ENCODE assay signal across 30 mouse cellular contexts in the genomic region with DNA sequence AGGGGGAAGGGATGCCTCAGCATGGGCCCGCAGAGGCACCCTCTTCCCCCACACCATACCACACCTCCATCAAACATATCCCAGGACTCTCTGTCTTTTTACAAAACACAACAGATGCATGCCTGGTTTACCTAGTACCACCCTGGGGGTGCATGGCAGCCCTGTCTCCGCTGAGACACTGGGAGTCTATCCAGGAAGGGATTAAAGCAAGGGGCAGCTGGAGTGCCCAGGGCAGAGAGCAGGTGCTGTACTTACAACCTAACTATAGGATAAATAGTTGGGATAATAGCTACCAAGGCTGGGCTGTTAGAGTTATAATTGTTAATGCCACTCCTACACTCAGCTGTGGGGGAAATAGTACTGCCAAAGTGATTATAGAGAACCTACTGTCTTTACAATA. TPM values are rescaled to one million over a fixed set of nuclear protein-coding genes. Genes with fewer than 3 reads are reported as not detected.
"Had no signal": no experiment of that assay in that cellular context is flagged by ENCODE, and none has a peak within 500 bp of the region (broad histone marks: within the 10 kb centered on the region; RNA-seq: fewer than 3 reads in every experiment).

No protein-coding gene starts in this region.

- ATAC-seq: hindbrain, postnatal 0 days; intestine, embryonic 16.5 days; liver, embryonic 12.5 days had no signal

- DNase-seq: gastrocnemius, postnatal 14 days; gastrocnemius, postnatal 36 days; heart, adult 11 months; heart, adult 2 months; heart, postnatal 14 days; heart, postnatal 36 days; kidney, adult 11 months; kidney, adult 2 months; kidney, adult 9 months; kidney, postnatal 14 days; kidney, postnatal 36 days; layer of hippocampus, adult 9-11 months; layer of hippocampus, postnatal 36 days; left cerebral cortex, postnatal 4 days had no signal

- H3K36me3 ChIP-seq: heart, embryonic 13.5 days; heart, embryonic 15.5 days; hindbrain, embryonic 13.5 days; hindbrain, embryonic 15.5 days; kidney, embryonic 15.5 days; limb, embryonic 12.5 days; liver, embryonic 12.5 days had no signal

- H3K4me1 ChIP-seq: limb, embryonic 12.5 days had no signal

- H3K4me2 ChIP-seq: heart, embryonic 11.5 days; heart, embryonic 13.5 days; heart, embryonic 15.5 days; hindbrain, embryonic 13.5 days; hindbrain, embryonic 15.5 days; kidney, embryonic 15.5 days; limb, embryonic 12.5 days; liver, embryonic 12.5 days had no signal

- H3K4me3 ChIP-seq: heart, adult 2 months; heart, embryonic 13.5 days; heart, embryonic 15.5 days; hindbrain, embryonic 13.5 days; hindbrain, embryonic 15.5 days; kidney, embryonic 15.5 days; limb, embryonic 12.5 days; liver, embryonic 12.5 days had no signal

- H3K27me3 ChIP-seq: hindbrain, embryonic 13.5 days; hindbrain, embryonic 15.5 days had no signal

- H3K9ac ChIP-seq: heart, embryonic 13.5 days; heart, embryonic 15.5 days; hindbrain, embryonic 13.5 days; hindbrain, embryonic 15.5 days; kidney, embryonic 15.5 days; limb, embryonic 12.5 days; liver, embryonic 12.5 days; liver, embryonic 14.5 days had no signal

- H3K27ac ChIP-seq: heart, adult 2 months; heart, embryonic 13.5 days; heart, embryonic 15.5 days; hindbrain, embryonic 13.5 days; hindbrain, embryonic 15.5 days; hindbrain, postnatal 0 days; kidney, embryonic 15.5 days; kidney, postnatal 0 days; limb, embryonic 12.5 days; liver, embryonic 12.5 days; liver, embryonic 14.5 days had no signal

- H3K9me3 ChIP-seq: heart, embryonic 13.5 days; heart, embryonic 15.5 days; hindbrain, embryonic 13.5 days; hindbrain, embryonic 15.5 days; kidney, embryonic 15.5 days; limb, embryonic 12.5 days; liver, embryonic 12.5 days had no signal

RNA-seq across cellular contexts. Expression of gene Pkp1, which starts 29.9 kb away (rescaled TPM):
- polyA plus RNA-seq: hindbrain, embryonic 13.5 days; liver, embryonic 12.5 days had no signal

RNA-seq across cellular contexts. Expression of gene Igfn1, which starts 57.3 kb away (rescaled TPM):
- polyA plus RNA-seq: heart, adult 2 months; heart, embryonic 13.5 days; heart, embryonic 15.5 days; hindbrain, embryonic 11.5 days; hindbrain, embryonic 13.5 days; intestine, embryonic 14.5 days; large intestine, adult 2 months; liver, adult 2 months; liver, embryonic 12.5 days; liver, embryonic 14.5 days had no signal
